Mouse (Mus musculus): ENCODE results near the gene Prkg1. TPM values are rescaled to one million over a fixed set of nuclear protein-coding genes. Genes with fewer than 3 reads are reported as not detected.

Prkg1 gene
- total RNA-seq, 1 experiment: 1.5 TPM

DNA sequence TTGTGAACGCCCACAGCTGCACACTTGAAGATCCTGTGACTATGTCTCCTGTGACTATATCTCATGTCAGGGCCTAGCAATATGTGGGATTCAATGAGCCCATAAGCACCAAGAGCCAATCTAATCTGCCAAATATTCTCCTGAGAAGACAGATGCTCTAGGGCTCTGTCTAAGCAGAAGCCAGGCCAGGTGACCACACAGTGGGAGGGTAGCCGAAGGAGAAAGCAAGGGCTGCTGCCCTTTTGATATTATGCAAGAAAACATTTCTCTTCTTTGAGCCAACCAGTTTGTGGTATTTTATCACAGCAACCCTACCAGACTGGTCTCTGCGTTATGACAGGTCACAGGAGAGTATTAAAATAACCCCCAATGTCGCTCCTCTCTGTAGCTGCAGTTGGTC lies 688.7 kb downstream of the Prkg1 start:
- no peaks in the 10 kb centered on the region for H3K36me3 ChIP-seq (ENCODE audit: control insufficient read depth, insufficient read depth, low read length, poor library complexity, severe bottlenecking)
- no peak overlapping the region for H3K9ac ChIP-seq (ENCODE audit: insufficient read depth, low read depth, low read length, poor library complexity, severe bottlenecking)
- in situ Hi-C loops (cut with MboI; ENCODE audit: low sequenced_read_pairs in 2 of 2, unreplicated experiment in 2 of 2): no loop called here
- no peak for TF ChIP-seq ZNF384 (IDR thresholded peaks at IDR 0.05; ENCODE audit: low read depth, low read length)
- TF ChIP-seq HCFC1 (IDR thresholded peaks at IDR 0.05; ENCODE audit: borderline replicate concordance, insufficient read depth, low read length): no peak
- no peak for TF ChIP-seq CHD2 (IDR thresholded peaks at IDR 0.05; ENCODE audit: low read depth, low read length)
- no peak for TF ChIP-seq ZC3H11A (IDR thresholded peaks at IDR 0.05; ENCODE audit: borderline replicate concordance, low read depth, low read length)
- TF ChIP-seq MAFK (IDR thresholded peaks at IDR 0.05; ENCODE audit: insufficient read depth, low read depth, low read length): no peak
- peaks cover 0 to 2% of the 10 kb centered on the region in 2 experiments; a peak in 2 of 4 replicates for H3K4me1 ChIP-seq (ENCODE audit: control insufficient read depth in 2 of 2, insufficient read depth in 2 of 2, low read length in 2 of 2, poor library complexity in 1 of 2)
- no peak overlapping the region for H3K4me3 ChIP-seq (ENCODE audit: insufficient read depth in 1 of 2, low read depth in 1 of 2, low read length in 2 of 2, poor library complexity in 1 of 2, severe bottlenecking in 1 of 2)
- no peaks in the 10 kb centered on the region for H3K9me3 ChIP-seq (ENCODE audit: control insufficient read depth, insufficient read depth, low read depth, low read length)
- H3K27ac ChIP-seq (ENCODE audit: insufficient read depth, low read depth, low read length, poor library complexity, severe bottlenecking): no peak overlapping the region
- no peak for DNase-seq (ENCODE audit: low read depth, low spot score)

DNA sequence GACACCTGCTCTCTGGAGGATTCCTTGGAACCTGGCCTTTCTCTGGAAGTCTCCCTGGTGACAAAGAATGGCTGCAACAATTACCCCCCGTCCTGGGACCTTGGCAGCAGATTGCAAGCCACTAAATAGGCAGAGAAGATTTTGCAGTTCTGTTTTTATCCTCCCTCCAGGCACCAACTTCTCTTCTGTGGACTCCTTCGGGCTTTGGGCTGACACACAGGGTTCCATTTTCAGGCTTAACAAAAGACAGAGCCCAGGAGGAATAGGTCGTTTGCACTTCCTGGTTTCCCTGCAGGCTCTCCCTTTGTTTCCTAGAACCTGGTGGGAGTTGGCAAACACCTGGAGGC lies 690.1 kb downstream of the Prkg1 start:
- peak overlapping the region; percentile 33 to 63 for H3K4me3 ChIP-seq (ENCODE audit: insufficient read depth in 1 of 2, low read depth in 1 of 2, low read length in 2 of 2, poor library complexity in 1 of 2, severe bottlenecking in 1 of 2)
- no peak for DNase-seq (ENCODE audit: low read depth, low spot score)
- H3K27ac ChIP-seq (ENCODE audit: insufficient read depth, low read depth, low read length, poor library complexity, severe bottlenecking): peak overlapping the region; percentile 84; the same call in 1 of the 2 replicates
- in situ Hi-C loops (cut with MboI; ENCODE audit: low sequenced_read_pairs in 2 of 2, unreplicated experiment in 2 of 2): no loop called here
- H3K9ac ChIP-seq (ENCODE audit: insufficient read depth, low read depth, low read length, poor library complexity, severe bottlenecking): 0 out of 2 replicates have a peak overlapping the region, but pooled peaks have one; percentile 32
- no peak for TF ChIP-seq HCFC1 (IDR thresholded peaks at IDR 0.05; ENCODE audit: borderline replicate concordance, insufficient read depth, low read length)
- no peak for TF ChIP-seq MAFK (IDR thresholded peaks at IDR 0.05; ENCODE audit: insufficient read depth, low read depth, low read length)
- TF ChIP-seq ZC3H11A (IDR thresholded peaks at IDR 0.05; ENCODE audit: borderline replicate concordance, low read depth, low read length): no peak
- TF ChIP-seq ZNF384 (IDR thresholded peaks at IDR 0.05; ENCODE audit: low read depth, low read length): no peak
- no peak for TF ChIP-seq CHD2 (IDR thresholded peaks at IDR 0.05; ENCODE audit: low read depth, low read length)
- H3K36me3 ChIP-seq (ENCODE audit: control insufficient read depth, insufficient read depth, low read length, poor library complexity, severe bottlenecking): no peaks in the 10 kb centered on the region
- peaks cover 0 to 2% of the 10 kb centered on the region in 2 experiments; a peak in 2 of 4 replicates for H3K4me1 ChIP-seq (ENCODE audit: control insufficient read depth in 2 of 2, insufficient read depth in 2 of 2, low read length in 2 of 2, poor library complexity in 1 of 2)
- no peaks in the 10 kb centered on the region for H3K9me3 ChIP-seq (ENCODE audit: control insufficient read depth, insufficient read depth, low read depth, low read length)

DNA sequence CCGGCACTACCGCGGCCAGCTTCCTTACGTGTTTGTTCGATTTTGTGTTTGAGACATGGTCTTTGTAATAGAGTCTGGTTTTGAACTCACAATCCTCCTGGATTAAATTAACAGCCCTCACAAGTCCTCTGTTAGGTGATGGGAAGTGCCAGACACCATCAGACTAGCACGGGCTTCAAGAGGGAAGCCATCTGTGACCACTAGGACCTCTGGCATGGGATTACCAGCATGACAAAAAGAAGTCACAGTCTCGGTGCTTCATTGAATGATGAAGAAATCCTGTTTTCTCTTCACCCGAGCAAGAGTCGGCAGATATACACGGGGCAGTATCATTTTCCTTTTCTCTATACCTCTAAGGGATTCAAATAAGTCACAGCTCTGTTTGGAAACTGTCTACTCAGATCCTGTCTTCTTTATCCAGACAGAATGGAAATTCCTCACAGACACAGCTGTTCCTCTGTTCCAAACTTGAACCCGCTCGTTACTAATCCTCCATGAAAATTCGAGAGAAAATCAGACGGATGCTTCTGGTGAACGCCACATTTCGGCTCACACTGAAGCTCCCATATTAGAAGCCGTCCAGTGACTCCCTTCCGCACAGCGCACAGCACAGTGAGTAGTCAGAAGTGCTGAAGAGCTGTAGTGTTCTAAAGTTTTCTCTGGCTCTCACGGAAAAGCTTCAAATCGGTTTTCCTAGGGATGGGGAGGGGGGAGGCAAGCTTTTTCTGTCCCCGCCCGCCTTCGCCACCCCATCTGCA lies 690.7 kb downstream of the Prkg1 start:
- Histone ChIP-seq H3K9ac (ENCODE audit: insufficient read depth, low read depth, low read length, poor library complexity, severe bottlenecking) (peak overlapping the region; percentile 54), H3K9me3 (ENCODE audit: control insufficient read depth, insufficient read depth, low read depth, low read length) (no peaks in the 10 kb centered on the region), H3K36me3 (ENCODE audit: control insufficient read depth, insufficient read depth, low read length, poor library complexity, severe bottlenecking) (no peaks in the 10 kb centered on the region), H3K27ac (ENCODE audit: insufficient read depth, low read depth, low read length, poor library complexity, severe bottlenecking) (peak overlapping the region; percentile 84; the same call in 1 of the 2 replicates), H3K4me1 (ENCODE audit: control insufficient read depth in 2 of 2, insufficient read depth in 2 of 2, low read length in 2 of 2, poor library complexity in 1 of 2) (peaks cover 0 to 2% of the 10 kb centered on the region in 2 experiments; a peak in 2 of 4 replicates), H3K4me3 (ENCODE audit: insufficient read depth in 1 of 2, low read depth in 1 of 2, low read length in 2 of 2, poor library complexity in 1 of 2, severe bottlenecking in 1 of 2) (peak overlapping the region; percentile 33 to 63)
- TF ChIP-seq CHD2 (IDR thresholded peaks at IDR 0.05; ENCODE audit: low read depth, low read length): no peak
- TF ChIP-seq ZC3H11A (IDR thresholded peaks at IDR 0.05; ENCODE audit: borderline replicate concordance, low read depth, low read length): no peak
- no peak for TF ChIP-seq MAFK (IDR thresholded peaks at IDR 0.05; ENCODE audit: insufficient read depth, low read depth, low read length)
- no peak for TF ChIP-seq HCFC1 (IDR thresholded peaks at IDR 0.05; ENCODE audit: borderline replicate concordance, insufficient read depth, low read length)
- TF ChIP-seq ZNF384 (IDR thresholded peaks at IDR 0.05; ENCODE audit: low read depth, low read length): no peak
- no peak for DNase-seq (ENCODE audit: low read depth, low spot score)
- in situ Hi-C loops (cut with MboI; ENCODE audit: low sequenced_read_pairs in 2 of 2, unreplicated experiment in 2 of 2): no loop called here

DNA sequence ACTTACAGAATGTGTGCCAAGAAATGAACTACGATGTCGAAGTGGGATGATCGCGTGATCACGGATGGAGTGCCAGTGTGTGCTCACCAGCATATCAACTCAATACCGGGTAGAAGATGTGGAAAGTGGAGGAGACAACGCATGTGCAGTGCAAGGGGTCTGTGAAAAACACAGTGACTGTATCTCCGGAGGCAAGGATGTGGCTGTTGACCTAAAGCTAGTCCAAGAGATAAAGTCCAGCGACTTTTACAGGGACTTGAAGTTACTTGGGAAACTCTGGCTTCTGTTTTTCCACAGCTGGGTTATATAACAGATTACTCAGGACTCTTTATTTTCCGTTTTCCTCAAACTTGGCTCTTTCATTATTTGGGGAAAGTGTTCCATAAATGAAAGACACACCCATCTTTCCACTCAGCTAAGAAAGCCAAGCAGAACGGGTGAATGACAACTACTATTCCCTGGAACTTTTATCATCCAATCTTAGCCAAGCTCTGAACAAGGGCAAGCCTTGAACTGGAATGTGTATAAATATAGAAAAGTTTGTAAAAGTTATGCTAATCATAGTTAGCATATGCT lies 699.5 kb downstream of the Prkg1 start:
- no peak overlapping the region for H3K9ac ChIP-seq (ENCODE audit: insufficient read depth, low read depth, low read length, poor library complexity, severe bottlenecking)
- DNase-seq (ENCODE audit: low read depth, low spot score): no peak
- in situ Hi-C loops (cut with MboI; ENCODE audit: low sequenced_read_pairs in 2 of 2, unreplicated experiment in 2 of 2): no loop called here
- no peaks in the 10 kb centered on the region; a peak in 2 of 4 replicates for H3K4me1 ChIP-seq (ENCODE audit: control insufficient read depth in 2 of 2, insufficient read depth in 2 of 2, low read length in 2 of 2, poor library complexity in 1 of 2)
- H3K9me3 ChIP-seq (ENCODE audit: control insufficient read depth, insufficient read depth, low read depth, low read length): no peaks in the 10 kb centered on the region
- TF ChIP-seq ZNF384 (IDR thresholded peaks at IDR 0.05; ENCODE audit: low read depth, low read length) (no peak), MAFK (IDR thresholded peaks at IDR 0.05; ENCODE audit: insufficient read depth, low read depth, low read length) (no peak), ZC3H11A (IDR thresholded peaks at IDR 0.05; ENCODE audit: borderline replicate concordance, low read depth, low read length) (no peak), CHD2 (IDR thresholded peaks at IDR 0.05; ENCODE audit: low read depth, low read length) (no peak), HCFC1 (IDR thresholded peaks at IDR 0.05; ENCODE audit: borderline replicate concordance, insufficient read depth, low read length) (no peak)
- no peak overlapping the region for H3K4me3 ChIP-seq (ENCODE audit: insufficient read depth in 1 of 2, low read depth in 1 of 2, low read length in 2 of 2, poor library complexity in 1 of 2, severe bottlenecking in 1 of 2)
- no peak overlapping the region for H3K27ac ChIP-seq (ENCODE audit: insufficient read depth, low read depth, low read length, poor library complexity, severe bottlenecking)
- H3K36me3 ChIP-seq (ENCODE audit: control insufficient read depth, insufficient read depth, low read length, poor library complexity, severe bottlenecking): no peaks in the 10 kb centered on the region

All from ES-E14 (cell line).